Mouse (Mus musculus): ENCODE data around the gene Arid1a.

The Arid1a gene

DNA sequence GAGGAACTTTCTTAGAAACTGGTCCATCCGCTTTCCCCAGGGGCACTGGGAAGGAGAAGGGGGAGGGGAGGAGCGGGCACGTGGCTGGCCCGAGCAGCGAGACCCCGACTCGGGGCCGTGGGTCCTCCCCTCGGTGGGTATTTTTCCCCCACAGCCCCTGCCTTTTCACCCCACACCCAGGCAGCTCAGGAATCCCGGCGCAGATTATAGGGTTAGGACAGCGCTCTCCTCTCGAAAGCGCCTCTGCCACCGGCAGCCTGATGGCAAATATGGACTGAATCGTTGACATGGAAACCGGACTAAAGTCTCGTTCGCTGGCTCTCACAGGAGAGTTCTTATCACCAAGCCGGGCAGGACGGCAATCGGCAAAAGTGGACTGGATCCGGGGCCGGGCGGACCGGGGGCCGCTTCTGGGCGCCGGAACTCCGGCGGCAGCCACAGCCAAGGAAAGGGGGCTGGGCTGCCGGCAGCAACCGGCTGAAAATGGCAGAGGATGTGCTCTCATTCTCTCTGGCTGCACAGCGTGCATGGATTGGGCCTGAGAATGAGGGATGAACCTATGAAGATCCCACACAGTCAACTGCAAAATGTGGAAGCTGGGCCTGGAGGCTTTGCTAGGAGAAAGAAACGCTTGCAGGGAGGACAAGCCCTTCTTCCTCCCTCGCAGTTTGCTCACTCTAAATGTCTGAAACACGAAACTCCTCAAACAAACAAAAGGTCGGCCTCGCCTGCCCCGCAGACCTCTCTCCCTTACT, at the start of gene Arid1a:
Arid1a (minus strand) TSS at position 256 of the 755 bp plus-strand sequence.
- peak; percentile 93 for DNase-seq

DNA sequence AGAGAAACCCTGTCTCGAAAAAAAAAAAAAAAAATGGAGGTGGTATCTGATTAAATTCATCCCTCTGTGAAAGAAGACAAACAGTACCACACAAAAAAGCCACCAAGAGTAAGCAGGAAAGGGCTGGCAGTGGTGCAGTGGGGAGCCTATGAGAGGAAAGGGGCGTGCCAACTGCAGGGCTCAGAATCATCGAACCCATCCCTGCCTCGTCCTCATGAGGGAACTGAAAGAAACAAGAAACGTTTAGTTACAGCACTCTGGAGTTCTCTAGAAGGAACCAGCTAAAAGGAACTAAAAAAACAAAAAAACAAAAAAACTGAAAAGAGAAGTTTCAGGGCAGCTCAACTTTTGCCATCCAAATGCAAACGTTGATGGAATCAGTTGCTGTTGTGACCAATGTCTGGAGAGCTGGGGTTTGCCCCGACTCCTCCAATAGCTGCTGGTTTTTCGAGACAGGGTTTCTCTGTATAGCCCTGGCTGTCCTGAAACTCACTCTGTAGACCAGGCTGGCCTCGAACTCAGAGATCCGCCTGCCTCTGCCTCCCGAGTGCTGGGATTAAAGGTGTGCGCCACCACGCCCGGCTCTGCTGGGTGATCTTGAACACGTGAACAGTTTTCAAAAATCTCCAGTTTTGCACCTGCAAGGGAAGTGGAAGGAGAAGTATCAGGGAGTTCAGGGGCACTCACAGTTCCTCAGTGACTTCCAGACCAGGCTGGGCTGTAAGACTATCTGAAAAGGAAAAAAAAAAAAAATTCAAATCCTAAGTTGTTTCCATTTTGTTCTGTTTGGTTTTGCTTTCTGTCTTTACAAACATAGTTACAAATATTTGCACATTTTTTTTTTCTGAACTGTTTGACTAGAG, 48.1 kb upstream of the Arid1a start:
- no peak for DNase-seq

DNA sequence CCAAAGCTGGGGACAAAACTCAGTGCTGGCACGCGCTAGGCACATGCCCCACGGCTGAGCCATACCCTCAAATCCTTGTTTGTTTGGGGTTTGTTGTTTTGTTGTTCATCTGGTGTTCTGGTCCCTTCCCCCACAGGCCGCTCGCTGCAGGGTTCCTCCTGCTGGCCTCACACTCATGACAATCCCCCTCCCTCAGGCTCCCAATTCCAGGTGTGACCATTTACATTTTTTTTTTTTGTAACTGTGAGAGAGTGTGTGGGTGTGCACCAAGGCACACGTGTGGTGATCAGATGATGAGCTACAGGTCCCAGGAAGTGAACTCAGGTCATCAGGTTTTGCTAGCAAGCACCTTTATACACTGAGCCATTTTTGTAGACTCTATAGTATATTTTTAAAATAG, 44.0 kb upstream of the Arid1a start:
- no peak for DNase-seq

DNA sequence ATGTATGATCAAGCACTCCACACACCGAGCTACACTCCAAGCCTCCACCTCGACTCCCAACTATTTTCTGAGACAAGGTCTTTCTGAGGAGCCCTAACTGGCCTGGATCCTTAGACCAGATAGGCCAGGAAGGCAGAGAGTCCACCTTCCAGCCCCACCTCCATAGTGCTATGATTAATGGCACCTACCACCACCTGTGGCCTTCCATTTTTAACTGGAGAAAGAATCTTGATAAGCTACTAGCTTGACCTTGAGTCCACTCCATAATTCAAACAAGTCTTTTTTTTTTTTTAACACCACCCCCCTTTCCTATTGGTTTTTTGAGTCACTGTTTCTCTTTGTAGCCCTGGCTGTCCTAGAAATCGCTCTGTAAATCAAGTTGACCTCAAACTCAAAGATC, 36.7 kb upstream of the Arid1a start:
- no peak for DNase-seq

DNA sequence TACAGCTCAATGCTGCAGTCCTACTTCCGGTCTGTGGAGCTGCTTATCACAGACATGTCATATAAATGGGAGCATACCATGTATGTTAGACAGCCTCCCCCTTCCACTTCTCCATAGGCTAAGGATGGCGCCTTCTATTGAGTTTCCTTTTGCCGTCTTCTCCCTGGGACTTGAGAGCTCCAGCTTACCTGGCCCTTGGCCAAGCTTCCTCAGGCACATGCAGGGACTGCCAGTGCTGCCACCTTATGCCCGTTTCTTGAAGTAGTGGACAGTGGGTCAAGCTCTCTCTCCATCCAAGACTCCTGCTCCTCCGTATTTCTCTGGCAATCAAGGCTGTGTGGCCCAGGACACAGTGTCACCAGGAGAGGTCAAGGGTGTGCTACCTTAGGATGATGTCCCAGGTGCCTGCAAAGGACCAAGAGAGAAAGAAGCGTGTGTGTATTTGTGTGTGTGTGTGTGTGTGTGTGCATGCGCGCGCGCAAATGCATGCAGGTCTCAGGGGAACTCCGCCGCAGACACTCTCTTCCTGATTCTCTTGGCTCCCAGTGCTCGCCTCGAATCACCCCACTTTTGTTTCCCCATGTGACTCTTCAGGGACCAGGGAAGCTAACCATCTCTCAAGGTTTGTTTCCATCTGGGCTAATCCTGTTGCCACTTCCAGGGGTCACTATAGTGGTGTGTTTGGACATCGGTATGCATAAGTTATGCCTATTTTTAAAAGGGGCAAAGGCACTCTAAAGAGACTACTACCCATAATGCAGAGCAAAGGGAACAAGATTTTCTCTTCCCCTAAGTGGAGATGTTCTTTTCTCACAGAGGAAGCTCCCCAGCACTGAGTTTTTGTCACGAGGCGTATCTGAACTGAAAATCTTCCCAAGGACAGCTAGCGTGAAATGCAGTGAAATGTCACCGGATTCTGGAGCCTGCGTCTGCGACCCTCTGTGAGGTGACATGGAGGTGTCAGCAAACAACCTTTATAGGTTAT, 18.3 kb upstream of the Arid1a start:
- DNase-seq = peak; percentile 87

DNA sequence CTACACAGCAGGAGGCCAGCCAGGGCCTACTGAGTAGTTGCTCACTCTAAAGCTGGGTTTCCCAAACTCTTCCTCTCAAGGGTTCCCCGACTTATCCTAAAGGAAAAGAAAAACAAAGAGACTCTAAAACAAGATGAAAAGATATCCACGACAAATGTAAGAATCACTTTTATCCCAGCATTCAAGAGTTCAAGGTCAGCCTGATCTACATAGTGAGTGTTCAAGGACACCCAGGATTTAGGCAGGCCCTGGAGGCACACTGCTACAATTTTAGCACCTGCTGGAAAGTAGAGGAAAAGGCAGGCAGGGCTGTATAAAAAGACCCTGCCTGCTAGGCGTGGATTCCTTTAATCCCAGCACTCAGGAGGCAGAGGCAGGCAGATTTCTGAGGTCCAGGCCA, 12.6 kb upstream of the Arid1a start:
- no peak for DNase-seq

DNA sequence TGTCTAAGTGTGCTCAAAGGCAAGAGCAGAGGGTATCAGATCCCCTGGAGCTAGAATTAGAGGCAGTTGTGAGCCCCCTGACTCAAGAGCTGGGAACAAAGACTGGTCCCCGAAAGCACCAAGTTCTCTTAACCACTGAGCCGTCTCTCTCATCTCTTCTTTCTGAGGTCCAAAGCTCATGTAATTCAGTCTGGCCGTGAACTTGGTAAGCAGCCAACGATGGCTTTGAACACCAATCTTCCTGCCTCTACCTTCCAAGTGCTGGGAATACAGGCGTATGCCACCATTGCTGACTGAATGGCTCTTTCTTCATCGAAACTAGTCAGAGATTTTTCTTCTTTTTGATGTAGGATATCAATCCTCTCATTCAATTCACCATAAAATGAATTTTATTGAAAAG, 6.5 kb upstream of the Arid1a start:
- no peak for DNase-seq

DNA sequence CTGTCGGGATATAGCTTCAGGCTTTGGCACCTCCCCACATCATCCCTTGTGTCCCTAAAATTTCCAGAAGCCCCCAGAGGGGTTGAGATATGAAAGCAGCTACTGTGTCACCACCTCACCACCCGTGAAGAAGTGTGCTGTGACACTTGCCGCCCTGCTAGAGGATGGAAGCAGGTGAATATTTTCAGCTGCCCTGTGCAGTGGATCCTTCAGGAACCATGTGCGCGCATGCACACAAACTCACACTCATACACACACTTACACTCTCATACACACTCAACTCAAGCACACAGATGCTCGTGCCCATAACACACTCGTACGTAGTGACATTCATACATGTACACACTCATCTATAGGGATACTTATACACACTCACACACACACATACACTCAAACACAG, 3.1 kb upstream of the Arid1a start:
- DNase-seq = peak; percentile 4

DNA sequence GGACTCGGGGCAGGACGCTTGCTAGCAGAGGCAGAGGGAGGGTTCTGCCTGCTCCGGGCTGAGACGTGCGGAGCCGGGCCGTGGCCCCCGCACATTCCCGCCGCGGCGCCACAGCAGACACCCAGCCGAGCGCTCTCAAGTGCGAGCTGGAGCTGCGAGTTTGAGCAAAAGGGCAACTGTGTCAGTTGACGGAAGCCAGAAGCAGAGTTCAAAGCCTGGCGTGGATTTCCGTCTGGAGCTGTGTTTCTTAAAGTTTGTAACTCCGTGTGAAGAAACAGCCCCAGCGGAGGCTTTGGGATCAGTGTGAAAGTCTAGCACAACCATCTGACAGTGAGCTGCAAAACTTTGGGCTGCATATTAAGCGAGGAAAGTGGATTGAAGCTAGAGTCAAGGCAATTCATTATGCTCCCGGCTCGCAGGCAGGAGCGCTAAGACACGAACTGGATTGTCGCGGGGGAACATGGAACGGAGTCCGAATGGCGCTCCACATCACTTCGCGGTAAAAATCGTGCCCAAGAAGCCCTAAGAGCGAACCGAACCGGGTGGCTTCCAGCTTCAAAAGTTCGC, 783 bp upstream of the Arid1a start:
- DNase-seq = peak; percentile 78

DNA sequence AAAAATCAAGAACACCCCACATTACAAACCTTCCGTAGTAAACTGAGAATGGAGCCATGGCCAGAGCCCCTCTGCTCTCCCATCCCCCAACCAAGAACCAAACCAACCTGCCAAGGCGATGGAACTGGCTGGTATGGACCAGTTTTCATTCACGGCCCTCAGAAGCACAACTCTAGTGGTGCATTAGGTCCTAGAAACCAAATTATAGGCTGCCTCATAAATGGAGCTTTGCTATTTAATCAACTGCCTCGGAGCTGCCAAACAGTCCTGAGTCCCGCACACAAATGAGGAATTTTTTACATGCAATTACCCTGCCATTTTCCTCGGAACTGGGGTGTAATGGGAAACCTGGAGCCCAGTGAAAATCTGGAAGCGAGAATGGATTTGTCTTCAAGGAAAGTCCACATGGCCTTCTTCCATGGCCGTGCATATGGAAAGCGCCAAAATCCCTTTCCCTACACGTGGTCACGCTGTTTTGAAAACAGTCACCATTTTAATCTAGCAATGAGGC, 653 bp downstream of the Arid1a start:
- peak; percentile 35 for DNase-seq

DNA sequence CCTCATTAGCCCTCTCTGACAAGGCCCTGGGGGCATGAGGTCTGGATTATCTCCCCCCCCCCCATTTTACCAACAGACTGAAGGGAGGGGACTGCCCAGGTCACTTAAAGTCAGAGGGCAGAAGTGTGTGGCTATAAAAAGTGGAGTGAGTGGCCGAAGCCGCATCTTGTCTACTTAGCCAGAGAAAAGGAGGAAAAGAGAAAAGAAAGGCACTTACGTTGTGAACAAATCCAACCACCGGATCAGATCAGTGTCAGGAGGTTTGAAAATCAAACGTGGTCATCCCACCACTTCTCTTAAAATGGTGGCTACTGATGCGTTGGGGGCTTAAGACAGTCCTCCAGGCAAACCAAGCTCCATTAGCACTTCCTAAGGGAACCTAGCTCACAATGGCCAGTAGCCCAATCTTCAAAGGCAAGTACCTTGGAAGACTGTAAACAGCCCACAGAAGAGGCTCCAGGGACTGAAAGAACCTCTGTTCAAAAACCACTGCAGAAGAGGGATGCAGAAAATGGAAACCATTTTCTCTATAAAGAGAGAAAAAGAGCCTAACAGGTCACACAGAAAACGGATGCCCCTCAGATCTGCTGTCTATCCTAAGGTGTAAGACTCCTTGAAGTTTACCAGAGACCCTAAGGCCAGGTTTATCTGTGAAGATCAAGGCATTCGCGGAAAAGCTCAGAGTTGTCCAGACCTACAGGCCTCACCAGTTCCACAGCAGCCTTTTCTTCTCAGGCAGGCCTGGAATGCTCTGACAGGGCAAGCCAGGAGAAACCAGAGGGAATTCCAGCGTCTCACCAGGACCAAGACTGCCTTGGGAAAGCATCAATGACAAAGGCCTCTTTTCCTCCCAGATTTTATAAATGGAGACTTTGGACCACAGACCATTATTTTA, 1.5 kb downstream of the Arid1a start:
- peak; percentile 25 for DNase-seq

DNA sequence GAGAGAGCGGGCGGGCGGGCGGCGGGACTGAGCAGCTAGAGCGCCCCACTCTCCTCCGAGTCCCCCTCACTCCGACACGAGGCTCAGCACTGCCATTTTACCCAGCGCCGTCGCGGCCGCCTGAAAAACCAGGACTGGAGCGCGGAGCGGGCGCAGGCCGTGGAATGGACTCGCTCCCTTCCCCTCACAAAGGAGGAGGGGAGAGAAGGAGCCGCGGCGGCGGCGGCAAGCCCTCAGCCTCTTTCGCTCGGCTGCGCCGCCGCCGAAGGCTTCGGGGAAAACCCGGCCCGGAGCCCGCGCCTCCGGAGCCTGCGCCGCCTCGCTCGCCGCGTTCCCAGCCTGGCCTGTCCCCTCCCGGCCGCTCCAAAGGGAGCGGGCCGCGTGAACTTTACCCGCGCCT, 2.3 kb downstream of the Arid1a start:
- DNase-seq = peak; percentile 99

DNA sequence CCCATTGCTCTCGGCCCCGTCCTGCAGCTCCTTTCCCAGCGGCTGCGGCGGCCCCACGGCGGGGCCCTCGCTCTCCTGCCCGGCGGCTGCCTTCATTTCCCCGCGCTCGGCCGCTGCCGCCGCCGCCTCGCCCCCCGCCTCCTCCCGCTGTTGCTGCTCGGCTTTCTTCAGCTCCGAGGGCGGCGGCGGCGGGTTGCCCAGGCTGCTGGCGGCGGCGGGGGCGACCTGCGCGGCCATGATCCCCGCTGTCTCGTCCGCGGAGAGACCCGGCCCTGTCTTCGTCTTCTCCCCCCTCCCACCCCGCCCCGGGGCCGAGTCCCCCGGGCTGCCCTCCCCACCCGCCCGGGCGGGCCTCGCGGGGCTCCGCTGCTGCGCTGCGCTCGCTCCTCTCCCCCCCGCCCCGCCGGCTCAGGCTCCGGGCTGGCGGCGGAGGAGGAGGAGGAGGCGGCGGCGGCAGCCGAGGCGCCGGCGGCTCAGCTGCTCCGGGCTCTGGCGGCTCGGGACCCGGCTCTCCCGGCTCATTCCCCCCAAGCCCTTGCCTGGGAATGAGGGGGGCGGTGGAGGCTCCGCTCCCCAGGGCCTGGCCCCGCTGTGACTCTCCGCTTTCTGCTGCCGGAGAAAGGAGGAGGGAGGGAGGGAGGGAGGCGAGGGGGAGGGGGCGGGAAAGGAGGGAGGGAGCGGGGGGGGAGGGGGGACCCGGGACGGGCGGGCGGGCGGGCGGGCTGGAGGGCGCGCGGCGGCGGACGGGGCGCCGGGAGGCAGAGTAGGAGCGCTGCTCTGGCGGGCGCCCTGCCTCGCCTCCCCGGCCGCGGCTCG, 3.0 kb downstream of the Arid1a start:
- DNase-seq = peak; percentile 68

DNA sequence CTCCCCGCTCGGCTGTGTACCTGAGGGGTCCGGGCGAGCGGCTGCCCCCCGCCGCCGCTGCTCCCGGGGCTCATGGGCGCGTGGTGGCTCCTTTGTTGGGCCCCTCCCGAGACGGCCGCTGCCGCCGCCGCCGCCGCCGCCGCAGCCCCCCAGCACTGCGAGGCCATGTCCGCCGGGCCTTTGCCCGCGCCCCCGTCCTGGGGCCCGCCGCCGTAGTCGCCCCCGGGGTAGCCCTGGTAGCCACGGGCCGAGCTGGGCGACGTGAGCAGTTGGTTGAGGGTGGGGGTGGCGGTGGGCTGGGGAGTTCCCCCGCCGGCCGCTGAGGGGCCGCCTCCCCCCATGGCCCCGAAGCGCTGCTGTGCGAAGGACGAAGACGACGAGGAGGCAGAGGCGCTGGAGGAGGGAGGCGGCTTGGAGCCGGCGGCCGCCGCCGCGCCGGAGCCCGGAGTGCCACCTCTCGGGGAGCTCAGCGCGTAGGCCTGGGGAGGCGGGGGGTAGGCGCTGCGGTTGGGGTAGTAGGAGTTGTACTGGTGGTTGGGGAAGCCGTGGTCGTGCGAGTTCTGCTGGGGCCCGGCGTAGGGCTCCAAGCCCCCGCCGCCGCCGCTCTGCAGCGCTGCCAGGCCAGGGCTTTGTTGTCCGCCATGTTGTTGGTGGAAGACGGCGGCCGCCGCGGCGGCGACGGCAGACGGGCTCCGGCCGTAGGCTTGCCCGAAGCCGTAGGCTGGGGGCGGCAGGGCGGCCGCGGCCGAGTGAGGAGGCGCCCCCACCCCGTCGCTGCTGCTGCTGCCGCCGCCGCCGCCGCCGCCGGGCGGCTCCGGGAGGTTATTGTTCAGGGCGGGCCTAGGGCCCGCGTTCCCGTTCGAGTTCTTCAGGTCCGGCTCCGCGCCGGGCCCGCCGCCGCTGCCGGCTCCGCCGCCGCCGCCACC, 3.9 kb downstream of the Arid1a start:
- peak; percentile 53 for DNase-seq

DNA sequence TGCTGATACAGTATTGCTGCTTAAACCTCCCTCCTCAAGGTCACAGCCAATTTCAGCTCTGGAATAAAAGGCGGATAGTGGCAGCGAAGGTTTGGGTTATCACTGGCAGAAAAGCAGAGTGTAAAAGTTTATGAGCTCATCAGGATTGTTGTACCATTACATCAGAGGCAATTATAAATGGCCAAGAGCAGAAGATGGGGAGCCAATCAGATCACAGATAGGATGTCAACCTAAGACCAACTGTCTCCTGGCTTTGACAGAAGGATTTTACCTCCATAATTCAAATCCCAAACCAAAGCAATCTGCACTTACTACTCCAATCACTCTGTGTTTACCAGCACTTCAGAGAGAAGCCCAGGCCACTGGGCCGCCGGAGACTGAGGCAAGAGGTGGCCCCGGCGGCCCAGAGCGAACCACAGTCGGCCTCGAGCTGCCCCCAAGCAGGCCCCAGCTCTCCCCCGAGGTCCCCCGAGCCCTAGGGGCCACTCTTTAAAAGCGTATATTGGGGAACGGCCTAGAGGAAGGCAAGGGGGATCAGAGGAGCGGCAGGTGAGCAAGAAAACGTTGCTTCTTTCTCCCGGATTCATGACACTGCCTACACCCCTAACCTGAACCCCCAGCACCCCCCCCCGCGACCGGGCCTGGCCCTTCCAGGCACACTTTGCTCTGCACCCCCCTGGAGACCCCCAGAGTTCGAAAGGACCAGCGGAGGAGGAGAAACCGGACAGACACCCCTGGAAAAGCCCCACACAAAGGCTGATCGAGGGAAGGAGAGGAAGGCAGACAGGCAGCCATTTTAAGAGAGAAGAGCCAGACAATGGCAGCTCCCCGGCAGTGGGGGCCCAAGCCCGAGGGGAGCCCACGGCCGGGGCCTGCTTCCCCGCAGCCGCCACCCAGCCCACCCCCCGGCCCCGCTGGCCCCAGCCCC, 4.8 kb downstream of the Arid1a start:
- peak; percentile 42 for DNase-seq

DNA sequence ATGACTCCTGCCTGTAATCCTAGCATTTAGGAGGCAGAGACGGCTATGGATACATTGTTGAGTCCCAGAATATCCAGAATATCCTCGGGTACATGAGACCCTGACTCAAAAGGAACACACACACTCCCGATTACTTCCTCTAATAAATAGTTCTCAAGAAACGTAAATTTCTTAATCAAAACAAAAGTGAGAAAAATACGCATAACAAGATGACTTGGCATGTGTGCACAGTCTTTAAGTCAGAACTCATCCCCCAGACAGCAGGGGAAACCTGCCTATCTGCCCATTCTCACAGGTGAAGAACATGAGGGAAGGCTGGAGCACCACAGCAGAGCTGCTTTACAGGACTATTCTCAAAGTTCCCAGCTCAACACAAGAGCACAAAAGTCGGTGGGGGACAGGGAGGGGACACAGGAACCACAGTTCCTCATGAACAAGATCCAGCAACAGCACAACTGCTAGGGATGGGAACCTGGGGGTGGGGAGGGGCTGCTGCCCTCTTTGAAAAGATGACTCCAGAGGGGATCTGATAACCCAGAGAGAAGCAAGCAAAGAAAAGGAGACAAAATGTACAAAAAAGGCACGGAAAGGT, 6.3 kb downstream of the Arid1a start:
- DNase-seq = peak; percentile 9

DNA sequence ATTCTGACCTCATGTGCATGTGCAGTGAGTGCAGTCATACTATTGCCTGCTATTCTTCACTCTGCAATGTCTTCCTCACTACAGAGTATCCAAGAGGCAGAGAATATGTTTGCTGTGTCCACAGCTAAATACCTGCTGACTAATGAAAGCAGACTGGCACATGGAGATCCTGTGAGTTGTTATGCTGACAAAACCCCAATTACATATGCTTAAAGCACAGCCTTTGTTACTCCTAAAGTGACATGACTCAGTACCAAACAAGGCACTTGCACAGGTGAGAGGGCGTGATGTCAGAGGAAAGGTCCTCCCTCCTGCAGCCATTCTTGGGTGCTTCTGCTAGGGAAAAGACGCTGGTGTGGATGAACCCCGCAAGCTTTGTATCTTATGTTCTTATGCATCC, 21.3 kb downstream of the Arid1a start:
- DNase-seq = no peak

DNA sequence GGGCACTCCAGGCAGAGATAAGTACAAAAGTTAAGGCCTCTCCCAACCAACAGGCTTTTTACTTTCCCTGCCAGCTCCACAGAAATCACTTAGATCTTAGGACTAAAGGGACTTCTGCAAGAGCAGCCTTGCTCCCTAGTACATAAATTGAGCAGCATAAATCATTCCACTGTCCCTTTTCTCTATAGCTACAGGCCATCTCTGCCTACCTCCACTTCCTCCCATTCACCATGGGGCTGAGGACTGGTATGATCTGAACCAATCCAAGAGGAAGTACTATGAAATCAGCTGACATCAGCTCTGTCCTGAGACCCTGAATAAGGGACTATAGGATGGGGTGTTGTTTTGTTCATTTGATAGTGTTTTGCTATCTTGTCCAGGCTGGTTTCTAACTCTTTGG, 26.4 kb downstream of the Arid1a start:
- DNase-seq = no peak
